In the genomic region with DNA sequence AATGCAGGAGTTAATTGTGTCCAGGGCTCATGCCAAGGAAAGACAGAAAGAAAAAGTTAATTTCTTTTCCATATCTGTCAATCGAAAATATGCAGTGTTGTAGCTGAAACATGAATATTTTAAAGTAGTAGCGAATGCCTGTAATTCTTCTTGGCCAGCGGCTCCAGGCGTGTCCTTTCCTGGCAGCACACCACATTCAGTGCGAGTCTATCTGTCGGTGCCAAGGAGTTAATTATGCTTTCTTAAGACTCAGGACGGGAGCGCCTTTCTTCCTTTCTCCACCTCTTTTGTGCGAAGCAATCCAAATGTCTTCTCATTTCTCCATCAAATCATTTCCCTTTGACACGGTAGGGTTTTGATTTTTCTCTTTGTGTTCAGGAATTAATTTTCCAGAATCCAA, we compare ENCODE assay signal across 13 mouse cellular contexts.
DNase-seq lines count a peak whose midpoint lies in the region; ATAC-seq and TF ChIP-seq lines count a peak whose summit lies in the region.
"Had no signal": no experiment of that assay in that cellular context is flagged by ENCODE, and none has a peak within 500 bp of the region (broad histone marks: within the 10 kb centered on the region; RNA-seq: fewer than 3 reads in every experiment).

No protein-coding gene starts in this region.

- no peak for TF ChIP-seq CTCF in midbrain, postnatal 0 days (IDR thresholded peaks at IDR 0.05)
- TF ChIP-seq CTCF in liver, postnatal 0 days (IDR thresholded peaks at IDR 0.05; ENCODE audit: low read depth), result no peak

- no peak overlapping the region for H3K27ac ChIP-seq in midbrain, postnatal 0 days (ENCODE audit: low read depth, low read length)
- no peak overlapping the region for H3K27ac ChIP-seq in midbrain, embryonic 10.5 days (replicated peaks)
- no peak overlapping the region for H3K27ac ChIP-seq in liver, postnatal 0 days (ENCODE audit: low read depth)

- no peaks in the 10 kb centered on the region for H3K4me1 ChIP-seq in midbrain, postnatal 0 days (ENCODE audit: insufficient read depth, low read length)
- H3K4me1 ChIP-seq in midbrain, embryonic 10.5 days, result peaks cover 2% of the 10 kb centered on the region; the same call in 1 of the 2 replicates
- no peaks in the 10 kb centered on the region for H3K4me1 ChIP-seq in liver, postnatal 0 days (ENCODE audit: insufficient read depth)

- H3K4me2 ChIP-seq in midbrain, postnatal 0 days (ENCODE audit: low read depth, low read length, poor library complexity, severe bottlenecking), result 0 out of 2 replicates have a peak overlapping the region, but pooled peaks have one; percentile 18
- no peak overlapping the region for H3K4me2 ChIP-seq in liver, postnatal 0 days (ENCODE audit: low read depth, low read length)

- no peaks in the 10 kb centered on the region for H3K9me3 ChIP-seq in midbrain, postnatal 0 days (ENCODE audit: low read length)
- H3K9me3 ChIP-seq in midbrain, embryonic 10.5 days (replicated peaks), result no peaks in the 10 kb centered on the region
- H3K9me3 ChIP-seq in liver, postnatal 0 days (ENCODE audit: low read length), result no peaks in the 10 kb centered on the region
- H3K9me3 ChIP-seq: megakaryocyte, embryonic 14.5 days had no signal

- no peaks in the 10 kb centered on the region for H3K27me3 ChIP-seq in midbrain, postnatal 0 days (ENCODE audit: insufficient read depth, low read length)
- no peaks in the 10 kb centered on the region for H3K27me3 ChIP-seq in midbrain, embryonic 10.5 days (ENCODE audit: low read depth, poor library complexity, severe bottlenecking)
- H3K27me3 ChIP-seq in liver, postnatal 0 days (ENCODE audit: insufficient read depth, low read length), result no peaks in the 10 kb centered on the region
- H3K27me3 ChIP-seq: CH12.LX; megakaryocyte, embryonic 14.5 days had no signal

- H3K36me3 ChIP-seq in midbrain, postnatal 0 days (ENCODE audit: insufficient read depth, low read length), result no peaks in the 10 kb centered on the region
- H3K36me3 ChIP-seq in midbrain, embryonic 10.5 days, result no peaks in the 10 kb centered on the region
- H3K36me3 ChIP-seq in liver, postnatal 0 days (replicated peaks; ENCODE audit: insufficient read depth, low read length), result no peaks in the 10 kb centered on the region

- TF ChIP-seq EP300 in liver, postnatal 0 days (IDR thresholded peaks at IDR 0.05; ENCODE audit: low read depth), result no peak

- DNase-seq in gastrocnemius, adult 18-20 months (ENCODE audit: low spot score), result peak; percentile 60
- DNase-seq in gastrocnemius, postnatal 4 days (ENCODE audit: low spot score in 2 of 2), result no peak
- peak; percentile 30 for DNase-seq in midbrain, postnatal 0 days (ENCODE audit: low spot score)
- no peak for DNase-seq in midbrain, embryonic 10.5 days (ENCODE audit: low spot score)
- peak; percentile 13 to 20 for DNase-seq in gastrocnemius, adult 8-10 months (ENCODE audit: low spot score in 2 of 2)
- DNase-seq in lung, postnatal 25 days (ENCODE audit: low spot score), result peak; percentile 16
- no peak for DNase-seq in kidney, postnatal 14 days
- no peak for DNase-seq in liver, postnatal 0 days
- DNase-seq: cerebellum, adult 8-10 months; thymus, postnatal 36 days had no signal

- no peak for ATAC-seq in midbrain, postnatal 0 days (ENCODE audit: low FRiP score)
- no peak for ATAC-seq in liver, postnatal 0 days
- ATAC-seq: inflammation-experienced regulatory T-cells, adult 6 months had no signal

- 47% methylated on average over 10 of the region's 10 CpGs for WGBS in midbrain, postnatal 0 days
- WGBS in midbrain, embryonic 10.5 days, result 79% methylated on average over 10 of the region's 10 CpGs
- 77% methylated on average over 10 of the region's 10 CpGs for WGBS in liver, postnatal 0 days (ENCODE audit: insufficient replicate concordance)

- no peak overlapping the region for H3K4me3 ChIP-seq in midbrain, postnatal 0 days (ENCODE audit: low read depth, low read length)
- H3K4me3 ChIP-seq in midbrain, embryonic 10.5 days, result no peak overlapping the region
- H3K4me3 ChIP-seq in liver, postnatal 0 days (ENCODE audit: low read depth, low read length), result no peak overlapping the region
- H3K4me3 ChIP-seq: megakaryocyte, embryonic 14.5 days had no signal

- H3K9ac ChIP-seq in midbrain, postnatal 0 days (replicated peaks; ENCODE audit: low read length, poor library complexity, severe bottlenecking), result no peak overlapping the region
- no peak overlapping the region for H3K9ac ChIP-seq in liver, postnatal 0 days (replicated peaks)

Comparison
In these comparisons a context has a peak if more than half of its experiments do, and no peak if none do; other contexts are left out.
1. DNase-seq: peak in gastrocnemius, adult 18-20 months (single experiment), midbrain, postnatal 0 days (single experiment), gastrocnemius, adult 8-10 months (2 of 2) and lung, postnatal 25 days (single experiment); none in gastrocnemius, postnatal 4 days (0 of 2), midbrain, embryonic 10.5 days (single experiment), kidney, postnatal 14 days (single experiment) and liver, postnatal 0 days (single experiment).